Mouse (Mus musculus): ENCODE results near the gene E030018B13Rik. TPM values are rescaled to one million over a fixed set of nuclear protein-coding genes. Genes with fewer than 3 reads are reported as not detected.

E030018B13Rik gene
- polyA plus RNA-seq, 1 experiment from 2014 or later: not detected

GRCm38 (mm10) chr7:63879583-63879982 lies 37.1 kb upstream of the E030018B13Rik start:
- peak; percentile 65 for ATAC-seq (ENCODE audit: insufficient number of reproducible peaks, insufficient read depth, low FRiP score, low read depth)
- peak overlapping the region; percentile 24 to 39; a peak in 1 of 4 replicates for H3K27ac ChIP-seq (replicated peaks in 1 of 2; ENCODE audit: control insufficient read depth in 1 of 2, insufficient read depth in 1 of 2, low read depth in 2 of 2, low read length in 2 of 2)

GRCm38 (mm10) chr7:63882739-63883138 lies 33.9 kb upstream of the E030018B13Rik start:
- 77% methylated on average over 7 of the region's 7 CpGs for WGBS
- Histone ChIP-seq H3K36me3 (ENCODE audit: control insufficient read depth, insufficient read depth, low read length) (no peaks in the 10 kb centered on the region), H3K4me3 (ENCODE audit: control insufficient read depth in 1 of 2, insufficient read depth in 1 of 2, low read depth in 1 of 2, low read length in 2 of 2) (no peak overlapping the region), H3K9ac (ENCODE audit: low read length) (no peak overlapping the region), H3K4me2 (ENCODE audit: low read length) (no peak overlapping the region), H3K4me1 (ENCODE audit: control insufficient read depth in 2 of 2, insufficient read depth in 2 of 2, low read length in 2 of 2) (peaks cover 10 to 18% of the 10 kb centered on the region in 2 experiments), H3K27me3 (ENCODE audit: control insufficient read depth, insufficient read depth, low read length) (no peaks in the 10 kb centered on the region), H3K27ac (replicated peaks in 1 of 2; ENCODE audit: control insufficient read depth in 1 of 2, insufficient read depth in 1 of 2, low read depth in 2 of 2, low read length in 2 of 2) (no peak overlapping the region), H3K9me3 (ENCODE audit: control insufficient read depth, low read length) (no peaks in the 10 kb centered on the region)
- no peak for ATAC-seq (ENCODE audit: insufficient number of reproducible peaks, insufficient read depth, low FRiP score, low read depth)

More at GRCm38 (mm10) chr7:63879583-63879982, 37.1 kb upstream of the E030018B13Rik start:
- 38% methylated on average over 6 of the region's 6 CpGs for WGBS
- Histone ChIP-seq H3K9ac (ENCODE audit: low read length) (no peak overlapping the region), H3K4me1 (ENCODE audit: control insufficient read depth in 2 of 2, insufficient read depth in 2 of 2, low read length in 2 of 2) (peaks cover 11 to 13% of the 10 kb centered on the region in 2 experiments), H3K4me2 (ENCODE audit: low read length) (no peak overlapping the region; the same call in 1 of the 2 replicates), H3K4me3 (ENCODE audit: control insufficient read depth in 1 of 2, insufficient read depth in 1 of 2, low read depth in 1 of 2, low read length in 2 of 2) (no peak overlapping the region), H3K9me3 (ENCODE audit: control insufficient read depth, low read length) (no peaks in the 10 kb centered on the region), H3K36me3 (ENCODE audit: control insufficient read depth, insufficient read depth, low read length) (no peaks in the 10 kb centered on the region), H3K27me3 (ENCODE audit: control insufficient read depth, insufficient read depth, low read length) (no peaks in the 10 kb centered on the region)

DNA sequence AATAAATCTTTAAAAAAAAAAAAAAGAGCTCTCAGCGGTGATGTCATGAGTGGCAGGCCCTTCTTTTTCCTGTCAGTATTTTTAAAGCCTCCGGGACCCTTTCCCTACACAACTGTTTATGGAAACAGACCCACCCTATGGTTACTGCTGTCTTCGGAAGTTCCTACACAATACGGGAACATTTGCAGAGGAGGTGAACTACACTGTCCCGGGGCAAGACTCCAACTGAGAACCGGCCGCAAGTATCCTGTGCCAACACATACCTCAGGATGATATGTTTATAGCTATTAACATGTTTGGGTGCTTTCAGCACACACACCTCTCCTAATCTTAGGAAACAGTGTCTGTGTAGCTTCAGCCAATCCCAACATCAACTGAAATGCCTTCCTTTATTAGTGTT lies 31.6 kb upstream of the E030018B13Rik start:
- Histone ChIP-seq H3K4me3 (ENCODE audit: control insufficient read depth in 1 of 2, insufficient read depth in 1 of 2, low read depth in 1 of 2, low read length in 2 of 2) (no peak overlapping the region), H3K4me1 (ENCODE audit: control insufficient read depth in 2 of 2, insufficient read depth in 2 of 2, low read length in 2 of 2) (peaks cover 11 to 21% of the 10 kb centered on the region in 2 experiments), H3K36me3 (ENCODE audit: control insufficient read depth, insufficient read depth, low read length) (peaks cover 12% of the 10 kb centered on the region), H3K9me3 (ENCODE audit: control insufficient read depth, low read length) (no peaks in the 10 kb centered on the region), H3K4me2 (ENCODE audit: low read length) (no peak overlapping the region), H3K27ac (replicated peaks in 1 of 2; ENCODE audit: control insufficient read depth in 1 of 2, insufficient read depth in 1 of 2, low read depth in 2 of 2, low read length in 2 of 2) (no peak overlapping the region), H3K27me3 (ENCODE audit: control insufficient read depth, insufficient read depth, low read length) (no peaks in the 10 kb centered on the region), H3K9ac (ENCODE audit: low read length) (no peak overlapping the region)
- ATAC-seq (ENCODE audit: insufficient number of reproducible peaks, insufficient read depth, low FRiP score, low read depth): no peak
- WGBS: 73% methylated on average over 7 of the region's 7 CpGs

GRCm38 (mm10) chr7:63887034-63887551 lies 29.6 kb upstream of the E030018B13Rik start:
- H3K27ac ChIP-seq (replicated peaks in 1 of 2; ENCODE audit: control insufficient read depth in 1 of 2, insufficient read depth in 1 of 2, low read depth in 2 of 2, low read length in 2 of 2): no peak overlapping the region
- H3K9me3 ChIP-seq (ENCODE audit: control insufficient read depth, low read length): no peaks in the 10 kb centered on the region
- 20% methylated on average over 8 of the region's 8 CpGs for WGBS

GRCm38 (mm10) chr7:63887602-63888123 lies 29.0 kb upstream of the E030018B13Rik start:
- H3K9ac ChIP-seq (ENCODE audit: low read length): no peak overlapping the region
- H3K36me3 ChIP-seq (ENCODE audit: control insufficient read depth, insufficient read depth, low read length): peaks cover 26% of the 10 kb centered on the region
- ATAC-seq (ENCODE audit: insufficient number of reproducible peaks, insufficient read depth, low FRiP score, low read depth): no peak
- 78% methylated on average over 10 of the region's 10 CpGs for whole genome bisulfite sequencing
- H3K4me3 ChIP-seq (ENCODE audit: control insufficient read depth in 1 of 2, insufficient read depth in 1 of 2, low read depth in 1 of 2, low read length in 2 of 2): no peak overlapping the region
- no peak overlapping the region for H3K4me2 ChIP-seq (ENCODE audit: low read length)
- H3K27ac ChIP-seq (replicated peaks in 1 of 2; ENCODE audit: control insufficient read depth in 1 of 2, insufficient read depth in 1 of 2, low read depth in 2 of 2, low read length in 2 of 2): no peak overlapping the region
- H3K4me1 ChIP-seq (ENCODE audit: control insufficient read depth in 2 of 2, insufficient read depth in 2 of 2, low read length in 2 of 2): peaks cover 11 to 21% of the 10 kb centered on the region in 2 experiments
- no peaks in the 10 kb centered on the region for H3K9me3 ChIP-seq (ENCODE audit: control insufficient read depth, low read length)
- no peaks in the 10 kb centered on the region for H3K27me3 ChIP-seq (ENCODE audit: control insufficient read depth, insufficient read depth, low read length)

More at GRCm38 (mm10) chr7:63887034-63887551, 29.6 kb upstream of the E030018B13Rik start:
- no peak overlapping the region for H3K4me2 ChIP-seq (ENCODE audit: low read length)
- no peak overlapping the region for H3K9ac ChIP-seq (ENCODE audit: low read length)
- H3K4me1 ChIP-seq (ENCODE audit: control insufficient read depth in 2 of 2, insufficient read depth in 2 of 2, low read length in 2 of 2): peaks cover 11 to 21% of the 10 kb centered on the region in 2 experiments
- H3K4me3 ChIP-seq (ENCODE audit: control insufficient read depth in 1 of 2, insufficient read depth in 1 of 2, low read depth in 1 of 2, low read length in 2 of 2): no peak overlapping the region
- no peak; the same call in 1 of the 2 replicates for ATAC-seq (ENCODE audit: insufficient number of reproducible peaks, insufficient read depth, low FRiP score, low read depth)
- H3K36me3 ChIP-seq (ENCODE audit: control insufficient read depth, insufficient read depth, low read length): peaks cover 26% of the 10 kb centered on the region
- H3K27me3 ChIP-seq (ENCODE audit: control insufficient read depth, insufficient read depth, low read length): no peaks in the 10 kb centered on the region

- ATAC-seq (ENCODE audit: insufficient number of reproducible peaks, insufficient read depth, low FRiP score, low read depth): no peak
- Histone ChIP-seq H3K9me3 (ENCODE audit: control insufficient read depth, low read length) (no peaks in the 10 kb centered on the region), H3K4me1 (ENCODE audit: control insufficient read depth in 2 of 2, insufficient read depth in 2 of 2, low read length in 2 of 2) (peaks cover 11 to 24% of the 10 kb centered on the region in 2 experiments), H3K4me2 (ENCODE audit: low read length) (no peak overlapping the region), H3K27ac (replicated peaks in 1 of 2; ENCODE audit: control insufficient read depth in 1 of 2, insufficient read depth in 1 of 2, low read depth in 2 of 2, low read length in 2 of 2) (no peak overlapping the region), H3K9ac (ENCODE audit: low read length) (no peak overlapping the region), H3K36me3 (ENCODE audit: control insufficient read depth, insufficient read depth, low read length) (peaks cover 26% of the 10 kb centered on the region), H3K4me3 (ENCODE audit: control insufficient read depth in 1 of 2, insufficient read depth in 1 of 2, low read depth in 1 of 2, low read length in 2 of 2) (no peak overlapping the region), H3K27me3 (ENCODE audit: control insufficient read depth, insufficient read depth, low read length) (no peaks in the 10 kb centered on the region)
- 63% methylated on average over 6 of the region's 6 CpGs for WGBS
Observed at GRCm38 (mm10) chr7:63888674-63889073, 28.0 kb upstream of the E030018B13Rik start.

GRCm38 (mm10) chr7:63889116-63889975 lies 27.3 kb upstream of the E030018B13Rik start:
- ATAC-seq (ENCODE audit: insufficient number of reproducible peaks, insufficient read depth, low FRiP score, low read depth): no peak
- Histone ChIP-seq H3K27ac (replicated peaks in 1 of 2; ENCODE audit: control insufficient read depth in 1 of 2, insufficient read depth in 1 of 2, low read depth in 2 of 2, low read length in 2 of 2) (no peak overlapping the region), H3K4me1 (ENCODE audit: control insufficient read depth in 2 of 2, insufficient read depth in 2 of 2, low read length in 2 of 2) (peaks cover 11 to 28% of the 10 kb centered on the region in 2 experiments), H3K4me2 (ENCODE audit: low read length) (no peak overlapping the region), H3K9me3 (ENCODE audit: control insufficient read depth, low read length) (no peaks in the 10 kb centered on the region), H3K36me3 (ENCODE audit: control insufficient read depth, insufficient read depth, low read length) (peaks cover 26% of the 10 kb centered on the region), H3K4me3 (ENCODE audit: control insufficient read depth in 1 of 2, insufficient read depth in 1 of 2, low read depth in 1 of 2, low read length in 2 of 2) (no peak overlapping the region), H3K27me3 (ENCODE audit: control insufficient read depth, insufficient read depth, low read length) (no peaks in the 10 kb centered on the region), H3K9ac (ENCODE audit: low read length) (no peak overlapping the region)
- 82% methylated on average over 9 of the region's 9 CpGs for WGBS

All from heart, embryonic 14.5 days (tissue).